Mouse (Mus musculus): ENCODE measurements at regions not wholly inside any gene's neighbourhood (a gene's known extent, or its start where the extent isn't known, plus 50 kb on each side); places are given as distances from the start of the nearest gene placed in this dataset.

DNA sequence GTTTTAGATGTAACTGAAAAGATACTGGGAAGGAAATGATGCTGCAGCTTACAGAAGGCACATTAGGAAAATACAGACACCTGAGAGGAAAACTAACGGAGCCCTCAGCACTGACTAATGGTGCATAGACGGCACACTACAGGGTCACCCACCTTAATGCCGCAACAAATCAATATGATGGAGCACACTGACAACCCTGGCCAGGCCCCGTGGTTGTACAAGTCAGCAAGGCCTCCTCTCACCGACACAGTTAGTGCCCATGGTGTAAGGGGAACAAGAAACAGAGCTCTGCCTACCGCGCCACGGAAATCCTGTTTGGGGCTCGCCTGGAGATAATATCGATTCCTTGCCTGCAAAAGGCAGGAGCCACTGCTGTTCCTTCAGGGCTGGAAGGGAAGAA is 273.9 kb downstream of the Prim2 start:
- DNase-seq, result no peak

DNA sequence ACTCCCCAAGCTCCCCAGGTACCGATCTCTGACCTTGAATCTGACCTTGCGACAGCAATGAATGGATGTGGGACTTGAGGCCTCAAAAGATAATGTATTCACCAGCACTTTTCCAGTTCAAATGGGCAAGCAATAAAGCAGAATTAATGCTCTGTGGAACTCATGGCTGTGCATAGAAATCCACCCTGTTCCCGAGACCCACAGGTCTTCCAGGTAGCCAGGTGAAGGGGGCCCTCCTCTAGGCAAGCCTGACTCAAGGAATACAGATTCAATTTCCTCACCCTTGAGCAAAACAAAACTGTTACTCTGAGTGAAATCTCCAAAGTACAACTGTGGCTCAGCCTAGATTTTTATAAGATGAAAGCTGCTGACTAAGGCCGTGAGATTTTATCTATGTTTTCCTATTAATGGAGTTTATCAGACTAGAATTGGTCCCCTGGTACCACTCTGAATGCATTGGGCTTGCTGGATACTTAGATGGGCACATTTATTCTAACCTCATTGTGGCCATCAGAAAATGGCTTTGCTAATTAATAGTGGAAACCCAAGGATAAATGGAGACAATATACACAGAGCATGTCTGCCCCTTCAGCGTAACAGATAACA is 274.5 kb downstream of the Prim2 start:
- DNase-seq, result no peak

DNA sequence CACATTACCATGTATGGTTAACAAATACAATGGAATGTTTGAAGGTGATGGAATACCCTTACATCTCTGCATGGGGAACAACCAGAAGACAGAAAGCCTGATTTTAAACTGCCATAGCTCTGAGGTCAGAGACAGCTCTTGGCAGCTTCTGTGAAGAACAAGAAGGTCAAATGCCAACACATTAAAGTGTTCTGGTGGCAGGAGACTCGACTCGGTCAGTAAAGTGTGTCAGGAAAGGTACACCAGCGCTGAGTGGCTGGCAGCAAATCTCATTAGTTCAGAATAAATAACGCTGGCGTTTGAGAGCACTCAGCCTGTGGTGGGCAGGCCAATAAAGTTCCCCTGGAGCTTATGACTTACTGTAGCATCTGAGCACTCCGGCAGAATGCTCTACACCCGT is 298.8 kb downstream of the Prim2 start:
- DNase-seq, result no peak

GRCm38 (mm10) chr1:33362688-33363426 is 306.7 kb downstream of the Prim2 start:
- DNase-seq, result no peak

DNA sequence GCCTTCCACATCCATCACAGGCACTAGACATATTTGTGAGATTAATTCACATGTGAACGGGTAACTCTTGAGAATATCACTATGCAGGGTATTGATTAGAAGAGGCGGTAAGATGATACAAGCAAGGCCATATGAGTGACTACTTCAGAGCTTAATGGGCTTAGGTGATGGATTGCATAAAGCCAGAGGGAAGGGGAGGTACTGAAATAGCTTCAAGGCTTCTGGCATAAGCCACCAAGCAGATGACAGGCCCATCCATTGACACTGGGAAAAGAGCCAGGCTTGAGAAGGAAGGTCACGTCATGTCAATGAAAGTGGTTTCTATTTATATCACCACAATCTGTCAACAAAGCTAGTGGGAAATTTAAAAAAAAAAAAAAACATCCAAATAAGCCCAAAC is 335.5 kb downstream of the Prim2 start:
- peak; percentile 50 for DNase-seq
